Mouse (Mus musculus): ENCODE results near the gene Gm4969. TPM values are rescaled to one million over a fixed set of nuclear protein-coding genes. Genes with fewer than 3 reads are reported as not detected.

The Gm4969 gene
- polyA plus RNA-seq, 1 experiment from 2014 or later: 6.9 TPM

GRCm38 (mm10) chr7:19100290-19100689 lies 17.9 kb downstream of the Gm4969 start:
- no peak overlapping the region for H3K27ac ChIP-seq
- no peaks in the 10 kb centered on the region for H3K9me3 ChIP-seq
- no peak overlapping the region for H3K4me3 ChIP-seq
- ATAC-seq (replicated peaks): no peak
- no peaks in the 10 kb centered on the region for H3K36me3 ChIP-seq (replicated peaks)
- H3K9ac ChIP-seq: no peak overlapping the region
- WGBS: 92% methylated on average over 1 of the region's 1 CpGs
- H3K4me1 ChIP-seq: peaks cover 12% of the 10 kb centered on the region
- H3K4me2 ChIP-seq: no peak overlapping the region
- H3K27me3 ChIP-seq (replicated peaks): no peaks in the 10 kb centered on the region

- 60% methylated on average over 7 of the region's 7 CpGs for WGBS
- Histone ChIP-seq H3K27ac (no peak overlapping the region), H3K4me2 (no peak overlapping the region), H3K27me3 (replicated peaks) (peaks cover 10% of the 10 kb centered on the region), H3K4me1 (peaks cover 27% of the 10 kb centered on the region), H3K9ac (no peak overlapping the region), H3K4me3 (no peak overlapping the region), H3K36me3 (replicated peaks) (no peaks in the 10 kb centered on the region), H3K9me3 (no peaks in the 10 kb centered on the region)
- ATAC-seq (replicated peaks): no peak
These were observed 19.4 kb downstream of the Gm4969 start for GRCm38 (mm10) chr7:19098811-19099210.

GRCm38 (mm10) chr7:19097863-19098262 lies 20.3 kb downstream of the Gm4969 start:
- Histone ChIP-seq H3K4me1 (peaks cover 36% of the 10 kb centered on the region), H3K9me3 (no peaks in the 10 kb centered on the region), H3K27ac (no peak overlapping the region), H3K4me2 (no peak overlapping the region), H3K4me3 (no peak overlapping the region), H3K36me3 (replicated peaks) (no peaks in the 10 kb centered on the region), H3K27me3 (replicated peaks) (peaks cover 11% of the 10 kb centered on the region), H3K9ac (no peak overlapping the region)
- no peak for ATAC-seq (replicated peaks)

- peaks cover 42% of the 10 kb centered on the region for H3K4me1 ChIP-seq
- 61% methylated on average over 2 of the region's 2 CpGs for WGBS
- peaks cover 11% of the 10 kb centered on the region for H3K27me3 ChIP-seq (replicated peaks)
- no peak for ATAC-seq (replicated peaks)
- no peaks in the 10 kb centered on the region for H3K36me3 ChIP-seq (replicated peaks)
- H3K27ac ChIP-seq: no peak overlapping the region
- no peak overlapping the region for H3K9ac ChIP-seq
- no peak overlapping the region for H3K4me2 ChIP-seq
- H3K4me3 ChIP-seq: no peak overlapping the region
- no peaks in the 10 kb centered on the region for H3K9me3 ChIP-seq
These were observed 21.0 kb downstream of the Gm4969 start for GRCm38 (mm10) chr7:19097217-19097616.

DNA sequence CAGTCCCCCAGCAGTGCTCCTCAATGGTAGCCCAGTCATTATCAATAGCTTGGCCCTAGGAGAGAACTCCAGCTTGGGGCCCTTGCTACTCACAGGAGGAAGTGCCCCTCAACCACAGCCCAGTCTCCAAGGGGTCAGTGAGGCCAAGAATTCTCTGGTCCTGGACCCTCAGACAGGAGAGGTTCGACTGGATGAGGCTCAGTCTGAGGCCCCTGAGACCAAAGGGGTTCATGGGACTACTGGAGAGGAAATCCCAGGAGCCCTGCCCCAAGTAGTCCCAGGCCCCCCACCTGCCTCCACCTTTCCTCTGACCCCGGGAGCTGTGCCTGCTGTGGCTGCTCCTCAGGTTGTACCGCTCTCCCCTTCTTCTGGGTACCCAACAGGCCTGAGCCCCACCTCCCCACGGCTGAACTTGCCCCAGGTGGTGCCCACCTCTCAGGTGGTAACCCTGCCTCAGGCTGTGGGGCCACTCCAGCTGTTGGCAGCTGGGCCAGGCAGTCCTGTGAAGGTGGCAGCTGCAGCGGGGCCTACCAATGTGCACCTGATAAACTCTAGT lies 21.7 kb downstream of the Gm4969 start:
- Histone ChIP-seq H3K27ac (no peak overlapping the region), H3K9ac (no peak overlapping the region), H3K4me2 (peak overlapping the region; percentile 96), H3K36me3 (replicated peaks) (peaks cover 3% of the 10 kb centered on the region; the same call in 1 of the 2 replicates), H3K4me3 (peak overlapping the region; percentile 49; the same call in 1 of the 2 replicates), H3K4me1 (peaks cover 46% of the 10 kb centered on the region), H3K9me3 (no peaks in the 10 kb centered on the region), H3K27me3 (replicated peaks) (peaks cover 17% of the 10 kb centered on the region)
- 56% methylated on average over 5 of the region's 5 CpGs for WGBS
- ATAC-seq (replicated peaks): no peak

DNA sequence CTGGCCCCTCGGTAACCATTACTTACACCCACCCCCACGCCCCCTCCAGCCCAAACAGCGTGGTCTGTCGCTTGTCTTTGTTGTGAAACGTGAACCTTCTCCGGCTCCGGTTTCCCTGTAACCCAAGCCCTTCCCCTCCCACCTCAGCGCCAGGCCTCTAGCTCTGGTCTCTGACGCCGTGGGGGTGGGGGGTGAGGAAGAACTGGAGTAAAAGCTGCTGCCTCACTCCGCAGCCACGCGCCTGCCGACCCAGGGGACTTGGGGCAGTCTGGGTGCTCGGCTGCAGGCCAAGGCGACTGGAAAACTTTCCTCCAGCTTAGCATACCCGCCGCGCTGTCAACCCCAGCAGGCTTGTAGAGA lies 22.4 kb downstream of the Gm4969 start:
- Histone ChIP-seq H3K27me3 (replicated peaks) (peaks cover 25% of the 10 kb centered on the region), H3K27ac (no peak overlapping the region)

DNA sequence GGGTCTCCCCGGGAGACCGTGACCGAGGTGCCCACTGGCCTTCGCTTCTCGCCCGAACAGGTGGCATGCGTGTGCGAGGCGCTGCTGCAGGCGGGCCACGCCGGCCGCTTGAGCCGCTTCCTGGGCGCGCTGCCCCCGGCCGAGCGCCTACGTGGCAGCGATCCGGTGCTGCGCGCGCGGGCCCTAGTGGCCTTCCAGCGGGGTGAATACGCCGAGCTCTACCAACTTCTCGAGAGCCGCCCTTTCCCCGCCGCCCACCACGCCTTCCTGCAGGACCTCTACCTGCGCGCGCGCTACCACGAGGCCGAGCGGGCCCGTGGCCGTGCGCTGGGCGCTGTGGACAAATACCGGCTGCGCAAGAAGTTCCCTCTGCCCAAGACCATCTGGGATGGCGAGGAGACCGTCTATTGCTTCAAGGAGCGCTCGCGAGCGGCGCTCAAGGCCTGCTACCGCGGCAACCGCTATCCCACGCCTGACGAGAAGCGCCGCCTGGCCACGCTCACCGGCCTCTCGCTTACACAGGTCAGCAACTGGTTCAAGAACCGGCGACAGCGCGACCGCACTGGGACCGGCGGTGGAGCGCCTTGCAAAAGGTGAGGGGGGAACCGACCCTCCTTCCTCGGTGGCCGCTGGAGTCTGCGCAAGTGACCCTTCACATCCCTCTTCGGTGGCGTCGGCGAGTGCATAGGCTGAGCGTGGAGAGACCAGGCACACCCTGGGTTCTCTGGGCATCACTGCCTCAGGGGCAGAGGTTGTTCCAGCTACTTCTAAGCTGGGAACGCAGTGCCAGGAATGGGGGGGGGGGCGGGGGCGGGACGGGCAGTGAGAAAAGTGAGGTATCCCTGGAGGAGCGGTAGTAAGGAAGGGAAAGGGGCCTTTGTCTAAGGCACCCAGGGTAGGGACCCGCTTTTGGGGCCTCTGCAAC lies 23.1 kb downstream of the Gm4969 start:
- Histone ChIP-seq H3K9me3 (no peaks in the 10 kb centered on the region), H3K36me3 (replicated peaks) (peaks cover 3% of the 10 kb centered on the region; the same call in 1 of the 2 replicates), H3K27ac (peak overlapping the region; percentile 66), H3K4me3 (peak overlapping the region; percentile 49), H3K4me2 (peak overlapping the region; percentile 96), H3K4me1 (peaks cover 46% of the 10 kb centered on the region), H3K27me3 (replicated peaks) (peaks cover 27% of the 10 kb centered on the region), H3K9ac (peak overlapping the region; percentile 46)
- WGBS: under 1% methylated on average over 81 of the region's 87 CpGs
- ATAC-seq (replicated peaks): peak; percentile 3; the same call in 1 of the 2 replicates

More for the DNA sequence above, 22.4 kb downstream of the Gm4969 start:
- Histone ChIP-seq H3K36me3 (replicated peaks) (peaks cover 3% of the 10 kb centered on the region; the same call in 1 of the 2 replicates), H3K9ac (0 out of 2 replicates have a peak overlapping the region, but pooled peaks have one; percentile 46), H3K4me2 (peak overlapping the region; percentile 96), H3K9me3 (no peaks in the 10 kb centered on the region), H3K4me3 (peak overlapping the region; percentile 49), H3K4me1 (peaks cover 46% of the 10 kb centered on the region)
- under 1% methylated on average over 19 of the region's 19 CpGs for WGBS
- ATAC-seq (replicated peaks): no peak; the same call in 1 of the 2 replicates

GRCm38 (mm10) chr7:19094471-19094825 lies 23.7 kb downstream of the Gm4969 start, which contains the start of gene Six5:
TSS of gene Six5 (plus strand) at chr7:19094594.
- WGBS: 1% methylated on average over 14 of the region's 36 CpGs
- peaks cover 27% of the 10 kb centered on the region for H3K27me3 ChIP-seq (replicated peaks)
- peak within 1 kb of the TSS; percentile 49 for H3K4me3 ChIP-seq
- H3K9ac ChIP-seq: peak within 1 kb of the TSS; percentile 46
- H3K4me1 ChIP-seq: peaks cover 46% of the 10 kb centered on the region
- peak within 1 kb of the TSS; percentile 96 for H3K4me2 ChIP-seq
- H3K36me3 ChIP-seq (replicated peaks): peaks cover 3% of the 10 kb centered on the region; the same call in 1 of the 2 replicates
- peak within 1 kb of the TSS; percentile 66 for H3K27ac ChIP-seq
- H3K9me3 ChIP-seq: no peaks in the 10 kb centered on the region
- ATAC-seq (replicated peaks): no peak

- Histone ChIP-seq H3K27ac (peak overlapping the region; percentile 66), H3K36me3 (replicated peaks) (peaks cover 3% of the 10 kb centered on the region; the same call in 1 of the 2 replicates), H3K4me1 (peaks cover 46% of the 10 kb centered on the region), H3K9me3 (no peaks in the 10 kb centered on the region), H3K4me2 (peak overlapping the region; percentile 96), H3K9ac (peak overlapping the region; percentile 46), H3K4me3 (peak overlapping the region; percentile 49), H3K27me3 (replicated peaks) (peaks cover 27% of the 10 kb centered on the region)
- ATAC-seq (replicated peaks): peak; percentile 79
- WGBS: 1% methylated on average over 45 of the region's 45 CpGs
These were observed 24.4 kb downstream of the Gm4969 start for GRCm38 (mm10) chr7:19093537-19094385.

DNA sequence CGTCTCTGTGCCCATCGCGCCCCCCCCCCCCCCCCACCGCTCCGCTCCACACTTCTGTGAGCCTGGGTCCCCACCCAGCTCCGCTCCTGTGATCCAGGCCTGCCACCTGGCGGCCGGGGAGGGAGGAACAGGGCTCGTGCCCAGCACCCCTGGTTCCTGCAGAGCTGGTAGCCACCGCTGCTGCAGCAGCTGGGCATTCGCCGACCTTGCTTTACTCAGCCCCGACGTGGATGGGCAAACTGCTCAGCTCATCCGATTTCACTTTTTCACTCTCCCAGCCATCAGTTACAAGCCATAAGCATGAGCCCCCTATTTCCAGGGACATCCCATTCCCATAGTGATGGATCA lies 25.0 kb downstream of the Gm4969 start:
- peak; percentile 13 for ATAC-seq (replicated peaks)
- Histone ChIP-seq H3K36me3 (replicated peaks) (peaks cover 3% of the 10 kb centered on the region; the same call in 1 of the 2 replicates), H3K4me1 (peaks cover 46% of the 10 kb centered on the region), H3K27ac (peak overlapping the region; percentile 51; the same call in 1 of the 2 replicates), H3K4me3 (peak overlapping the region; percentile 49), H3K4me2 (peak overlapping the region; percentile 96), H3K27me3 (replicated peaks) (peaks cover 27% of the 10 kb centered on the region), H3K9me3 (no peaks in the 10 kb centered on the region), H3K9ac (no peak overlapping the region)
- WGBS: 5% methylated on average over 10 of the region's 15 CpGs

- H3K27me3 ChIP-seq (replicated peaks): peaks cover 27% of the 10 kb centered on the region
- WGBS: 7% methylated on average over 38 of the region's 38 CpGs
- H3K4me3 ChIP-seq: 0 out of 2 replicates have a peak overlapping the region, but pooled peaks have one; percentile 49
- no peak overlapping the region for H3K9ac ChIP-seq
- H3K4me2 ChIP-seq: peak overlapping the region; percentile 96
- H3K4me1 ChIP-seq: peaks cover 46% of the 10 kb centered on the region
- no peaks in the 10 kb centered on the region for H3K9me3 ChIP-seq
- H3K36me3 ChIP-seq (replicated peaks): peaks cover 7% of the 10 kb centered on the region
- H3K27ac ChIP-seq: 0 out of 2 replicates have a peak overlapping the region, but pooled peaks have one; percentile 18
- ATAC-seq (replicated peaks): peak; percentile 45
These were observed 25.6 kb downstream of the Gm4969 start for GRCm38 (mm10) chr7:19092381-19093173.

All from midbrain, embryonic 15.5 days (tissue).